Mouse (Mus musculus) limb, embryonic 11.5 days (tissue): ENCODE measurements around the gene Hes5. TPM values are rescaled to one million over a fixed set of nuclear protein-coding genes. Genes with fewer than 3 reads are reported as not detected.

Experiments
- ATAC-seq: fragments of 200-750 bp; cut with Nextera tagmentation; 2 replicates; pipeline ENCODE4 v1.8.0; 2017; ENCODE audit warnings: low read depth; ENCODE audit not compliant: insufficient number of reproducible peaks, low FRiP score, low TSS enrichment
- DNase-seq: peaks from one replicate; pipeline ENCODE4 v3.0.0-alpha.2; 2015; ENCODE audit warnings: low spot score
- H3K27ac ChIP-seq: fragments of 300-500 bp; sonication (generic); replicated peaks from 2 replicates; pipeline ENCODE4 v1.5.1; 2014; ENCODE audit warnings: low read depth, mild to moderate bottlenecking, low read length
- H3K27me3 ChIP-seq: fragments of 300-500 bp; sonication (generic); 2 replicates; pipeline ENCODE4 v1.6.1; 2014; ENCODE audit warnings: mild to moderate bottlenecking, low read length, mixed read lengths; ENCODE audit not compliant: control insufficient read depth, insufficient read depth
- H3K36me3 ChIP-seq: fragments of 300-500 bp; sonication (generic); 2 replicates; pipeline ENCODE4 v1.6.1; 2014; ENCODE audit warnings: mild to moderate bottlenecking, low read length, moderate library complexity, mixed read lengths; ENCODE audit not compliant: control insufficient read depth, insufficient read depth
- H3K4me1 ChIP-seq: fragments of 300-500 bp; sonication (generic); 2 replicates; pipeline ENCODE4 v1.6.1; 2014; ENCODE audit warnings: low read length, mixed read lengths; ENCODE audit not compliant: control insufficient read depth, insufficient read depth
- H3K4me2 ChIP-seq: fragments of 300-500 bp; sonication (generic); 2 replicates; pipeline ENCODE4 v1.6.1; 2014; ENCODE audit warnings: low read depth, mild to moderate bottlenecking, moderate library complexity; ENCODE audit not compliant: severe bottlenecking
- H3K4me3 ChIP-seq: fragments of 300-500 bp; sonication (generic); 2 replicates; pipeline ENCODE4 v1.5.1; 2014; ENCODE audit warnings: low read depth, low read length
- H3K9ac ChIP-seq: fragments of 300-500 bp; sonication (generic); 2 replicates; pipeline ENCODE4 v1.6.1; 2014; ENCODE audit warnings: mild to moderate bottlenecking, low read length
- H3K9me3 ChIP-seq: fragments of 300-500 bp; sonication (generic); 2 replicates; pipeline ENCODE4 v1.6.1; 2016; ENCODE audit warnings: low read length; ENCODE audit not compliant: control insufficient read depth
- WGBS: fragments of 180-500 bp; shearing (Covaris S2); extraction: QIAGEN DNeasy Blood & Tissue Kit; methylation state at CpG from one replicate; pipeline ENCODE4 v1.1.7; 2014; 5-methylcytosine and 5-hydroxymethylcytosine counted together
- polyA plus RNA-seq: library from polyadenylated mRNA; unstranded; fragments of >200 nt; fragmentation: Nextera tagmentation; extraction: Ambion mirVana; gene quantifications from 2 replicates; pipeline ENCODE4 v1.2.1, GENCODE M21; 2014

Gene Hes5
- polyA plus RNA-seq, 1 experiment from 2014 or later = 0.49 TPM

- no peak for ATAC-seq
- Histone ChIP-seq H3K9ac (no peak overlapping the region), H3K9me3 (no peaks in the 10 kb centered on the region), H3K27ac (no peak overlapping the region), H3K4me2 (no peak overlapping the region), H3K36me3 (peaks cover 32% of the 10 kb centered on the region), H3K4me1 (peaks cover 16% of the 10 kb centered on the region), H3K4me3 (no peak overlapping the region), H3K27me3 (peaks cover 16% of the 10 kb centered on the region)
- peak; percentile 69 for DNase-seq
- WGBS = 62% methylated on average over 5 of the region's 5 CpGs
Measured at GRCm38 (mm10) chr4:154967173-154967572, 6.5 kb downstream of the Hes5 start.

GRCm38 (mm10) chr4:154972546-154972945 lies 11.8 kb downstream of the Hes5 start:
- no peak overlapping the region for H3K4me3 ChIP-seq
- 96% methylated on average over 12 of the region's 12 CpGs for WGBS
- no peaks in the 10 kb centered on the region for H3K9me3 ChIP-seq
- peaks cover 66% of the 10 kb centered on the region for H3K36me3 ChIP-seq
- no peak overlapping the region for H3K4me2 ChIP-seq
- H3K27me3 ChIP-seq = no peaks in the 10 kb centered on the region
- no peak overlapping the region for H3K9ac ChIP-seq
- H3K4me1 ChIP-seq = no peaks in the 10 kb centered on the region
- ATAC-seq = no peak
- no peak overlapping the region for H3K27ac ChIP-seq
- no peak for DNase-seq

DNA sequence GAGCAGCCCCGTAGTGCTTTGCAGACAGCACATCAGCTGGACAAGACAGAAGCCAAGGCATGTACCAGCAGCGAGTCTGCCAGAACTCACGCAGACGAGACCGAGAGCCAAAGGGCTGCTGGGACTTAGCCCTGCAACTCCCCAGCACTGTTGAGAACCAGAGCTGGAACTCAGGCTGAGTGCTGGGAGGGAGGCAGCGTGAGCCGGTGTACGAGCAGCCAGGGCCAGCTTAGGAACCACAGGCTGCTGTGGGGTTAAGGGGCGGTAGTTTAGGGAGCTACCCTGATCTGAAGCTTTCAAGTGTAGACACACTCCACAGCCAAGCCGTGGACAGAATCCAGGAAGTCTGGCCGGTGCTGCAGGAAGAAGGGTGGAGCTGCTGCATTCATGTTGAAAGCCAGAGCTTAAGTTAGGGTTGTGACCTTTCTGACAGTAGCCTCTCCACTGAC lies 13.5 kb downstream of the Hes5 start:
- ATAC-seq (no peak), DNase-seq (no peak)
- Histone ChIP-seq H3K4me3 (no peak overlapping the region), H3K9ac (no peak overlapping the region), H3K27me3 (no peaks in the 10 kb centered on the region), H3K27ac (no peak overlapping the region), H3K36me3 (peaks cover 72% of the 10 kb centered on the region), H3K9me3 (no peaks in the 10 kb centered on the region), H3K4me1 (no peaks in the 10 kb centered on the region), H3K4me2 (no peak overlapping the region)
- WGBS = 82% methylated on average over 11 of the region's 11 CpGs

DNA sequence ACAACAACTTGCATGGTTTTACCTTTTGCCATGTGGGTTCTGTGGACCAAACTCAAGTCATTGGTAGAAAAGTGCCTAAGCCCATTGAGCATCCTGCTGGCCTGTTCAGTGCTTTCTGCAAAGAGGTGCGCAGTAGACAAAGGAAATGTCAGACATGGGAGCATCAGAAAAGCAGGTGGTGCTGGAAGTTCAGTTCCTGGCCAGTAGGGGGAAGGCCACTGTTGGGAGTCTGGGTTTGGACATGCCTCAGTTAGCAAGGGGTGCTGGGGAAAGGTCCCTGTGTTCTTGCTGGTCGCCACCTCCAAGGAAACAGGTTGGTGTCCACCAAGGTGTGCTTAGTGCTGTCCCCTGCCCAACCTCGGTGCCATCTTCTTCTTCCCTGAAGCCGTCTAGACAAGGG lies 19.4 kb downstream of the Hes5 start:
- H3K4me3 ChIP-seq = no peak overlapping the region
- no peak overlapping the region for H3K9ac ChIP-seq
- peaks cover 10% of the 10 kb centered on the region for H3K27me3 ChIP-seq
- peaks cover 7% of the 10 kb centered on the region; the same call in 1 of the 2 replicates for H3K4me1 ChIP-seq
- ATAC-seq = no peak
- no peak overlapping the region for H3K4me2 ChIP-seq
- H3K36me3 ChIP-seq = peaks cover 29% of the 10 kb centered on the region
- 94% methylated on average over 4 of the region's 4 CpGs for WGBS
- H3K9me3 ChIP-seq = no peaks in the 10 kb centered on the region
- H3K27ac ChIP-seq = no peak overlapping the region
- DNase-seq = no peak

GRCm38 (mm10) chr4:154981076-154981475 lies 20.4 kb downstream of the Hes5 start:
- no peak overlapping the region for H3K4me3 ChIP-seq
- WGBS = 89% methylated on average over 6 of the region's 6 CpGs
- H3K36me3 ChIP-seq = peaks cover 24% of the 10 kb centered on the region
- no peak overlapping the region for H3K9ac ChIP-seq
- H3K4me2 ChIP-seq = no peak overlapping the region
- no peak for DNase-seq
- H3K27ac ChIP-seq = no peak overlapping the region
- no peaks in the 10 kb centered on the region for H3K9me3 ChIP-seq
- H3K4me1 ChIP-seq = peaks cover 7% of the 10 kb centered on the region
- no peak for ATAC-seq
- peaks cover 10% of the 10 kb centered on the region for H3K27me3 ChIP-seq

DNA sequence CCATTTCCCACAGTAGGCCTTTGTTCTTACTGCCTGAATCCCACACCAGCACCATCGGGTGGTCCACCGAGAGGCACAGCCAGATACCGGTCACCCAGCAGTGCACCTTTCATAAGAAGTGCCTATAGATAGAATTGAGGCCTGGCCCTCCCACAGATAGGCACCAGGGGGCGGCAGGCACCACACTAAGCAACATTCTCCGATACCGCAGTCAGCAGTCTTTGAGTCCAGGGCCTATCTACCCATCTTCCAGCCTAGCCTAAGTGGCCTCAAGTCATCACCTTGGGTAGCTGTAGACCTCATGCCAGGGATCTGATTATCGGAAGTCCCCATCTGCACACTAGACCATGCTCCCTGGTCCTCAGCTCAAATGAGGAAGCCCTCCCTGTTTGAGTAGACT lies 20.8 kb downstream of the Hes5 start:
- Histone ChIP-seq H3K36me3 (peaks cover 20% of the 10 kb centered on the region), H3K4me1 (peaks cover 7% of the 10 kb centered on the region), H3K9ac (no peak overlapping the region), H3K9me3 (no peaks in the 10 kb centered on the region), H3K4me2 (no peak overlapping the region), H3K4me3 (no peak overlapping the region), H3K27me3 (peaks cover 10% of the 10 kb centered on the region), H3K27ac (no peak overlapping the region)
- DNase-seq = peak; percentile 70
- whole genome bisulfite sequencing = 60% methylated on average over 7 of the region's 7 CpGs
- no peak for ATAC-seq

- Histone ChIP-seq H3K9me3 (no peaks in the 10 kb centered on the region), H3K27ac (no peak overlapping the region), H3K4me2 (no peak overlapping the region), H3K9ac (no peak overlapping the region), H3K36me3 (peaks cover 16% of the 10 kb centered on the region), H3K4me1 (peaks cover 7% of the 10 kb centered on the region), H3K4me3 (no peak overlapping the region), H3K27me3 (peaks cover 10% of the 10 kb centered on the region)
- WGBS = 75% methylated on average over 18 of the region's 19 CpGs
- no peak for ATAC-seq
- no peak for DNase-seq
Measured at GRCm38 (mm10) chr4:154982247-154983120, 21.8 kb downstream of the Hes5 start.

- Histone ChIP-seq H3K27me3 (peaks cover 10% of the 10 kb centered on the region), H3K9ac (0 out of 2 replicates have a peak overlapping the region, but pooled peaks have one; percentile 9), H3K9me3 (no peaks in the 10 kb centered on the region), H3K36me3 (peaks cover 9% of the 10 kb centered on the region), H3K4me2 (peak overlapping the region; percentile 7; the same call in 1 of the 2 replicates), H3K27ac (no peak overlapping the region), H3K4me3 (no peak overlapping the region), H3K4me1 (peaks cover 7% of the 10 kb centered on the region)
- ATAC-seq (no peak), DNase-seq (no peak)
- WGBS = 21% methylated on average over 24 of the region's 24 CpGs
Measured at GRCm38 (mm10) chr4:154983767-154984166, 23.0 kb downstream of the Hes5 start.
